Mouse (Mus musculus): ENCODE measurements at regions not wholly inside any gene's neighbourhood (a gene's known extent, or its start where the extent isn't known, plus 50 kb on each side); places are given as distances from the start of the nearest gene placed in this dataset.

GRCm38 (mm10) chr17:45866876-45867652, 133.4 kb upstream of the 1600014C23Rik start:
- no peak for DNase-seq (ENCODE audit: low spot score in 2 of 2)

GRCm38 (mm10) chr17:45866346-45866745, 132.7 kb upstream of the 1600014C23Rik start:
- no peak for DNase-seq (ENCODE audit: low spot score in 2 of 2)

DNA sequence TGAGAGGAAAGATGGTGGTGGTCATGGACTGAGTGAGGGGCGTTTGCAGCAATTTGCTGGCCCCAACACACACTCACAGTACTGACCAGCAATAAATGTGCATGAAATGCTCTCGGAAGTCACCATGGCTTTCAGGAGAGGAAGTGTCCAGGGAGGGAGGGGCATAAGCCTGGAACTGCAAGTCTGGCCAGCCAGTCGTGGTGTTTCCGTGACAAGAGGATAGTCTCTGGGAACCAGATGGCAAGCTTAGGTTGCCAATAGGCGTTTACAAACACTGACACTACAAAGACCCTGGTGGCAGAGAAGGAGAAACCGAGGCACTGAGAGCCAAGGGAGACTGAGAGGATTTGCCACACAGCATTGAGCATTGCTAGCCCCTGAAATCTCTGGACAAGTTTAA, 132.3 kb upstream of the 1600014C23Rik start:
- no peak for DNase-seq (ENCODE audit: low spot score in 2 of 2)

GRCm38 (mm10) chr17:45863471-45864205, 130.0 kb upstream of the 1600014C23Rik start:
- no peak for DNase-seq (ENCODE audit: low spot score in 2 of 2)

GRCm38 (mm10) chr17:45863031-45863430, 129.4 kb upstream of the 1600014C23Rik start:
- no peak for DNase-seq (ENCODE audit: low spot score in 2 of 2)

GRCm38 (mm10) chr17:45859441-45859840, 125.8 kb upstream of the 1600014C23Rik start:
- no peak for DNase-seq (ENCODE audit: low spot score in 2 of 2)

GRCm38 (mm10) chr17:45853931-45854653, 120.4 kb upstream of the 1600014C23Rik start:
- DNase-seq (ENCODE audit: low spot score in 2 of 2), result no peak

DNA sequence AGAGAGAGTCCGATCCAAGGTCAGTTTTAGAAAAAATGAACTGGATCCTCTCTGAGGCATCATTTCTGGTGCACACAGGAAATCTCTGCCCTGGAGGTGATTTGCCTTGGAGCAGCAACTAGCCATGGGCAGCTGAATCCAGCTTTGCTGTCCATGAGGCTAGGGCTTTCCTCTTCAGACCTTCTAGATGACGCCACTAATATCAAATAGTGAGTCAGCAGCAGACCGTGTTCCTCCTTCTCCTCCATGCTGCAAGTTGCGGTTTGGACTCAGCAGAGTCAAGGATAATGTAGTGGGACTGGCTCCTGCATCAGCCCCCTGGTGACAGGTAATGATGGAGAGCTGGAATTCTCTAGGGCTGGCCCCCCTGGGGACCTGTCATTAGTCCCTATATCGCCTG, 118.8 kb upstream of the 1600014C23Rik start:
- no peak for DNase-seq (ENCODE audit: low spot score in 2 of 2)

GRCm38 (mm10) chr17:45851723-45852396, 118.2 kb upstream of the 1600014C23Rik start:
- no peak for DNase-seq (ENCODE audit: low spot score in 2 of 2)

DNA sequence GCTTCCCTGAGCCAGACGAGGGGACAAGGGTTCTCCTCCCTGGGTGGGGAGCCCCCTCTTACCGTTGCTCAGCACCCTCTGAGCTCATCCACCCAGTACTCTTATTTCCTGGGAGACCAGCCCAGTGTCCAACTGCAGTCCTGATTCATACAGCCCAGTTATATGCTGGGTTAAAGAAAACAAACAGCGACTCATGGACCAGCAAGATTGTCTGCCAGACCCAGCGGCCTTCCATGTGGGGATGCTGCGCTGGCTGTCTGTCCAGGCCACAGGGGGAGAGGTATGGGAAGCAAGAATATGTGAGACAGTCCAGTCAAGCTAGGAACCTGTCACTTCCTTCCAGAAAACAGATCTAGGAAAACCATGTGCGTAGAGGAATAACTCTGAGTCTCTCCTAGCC, 117.3 kb upstream of the 1600014C23Rik start:
- no peak for DNase-seq (ENCODE audit: low spot score in 2 of 2)

DNA sequence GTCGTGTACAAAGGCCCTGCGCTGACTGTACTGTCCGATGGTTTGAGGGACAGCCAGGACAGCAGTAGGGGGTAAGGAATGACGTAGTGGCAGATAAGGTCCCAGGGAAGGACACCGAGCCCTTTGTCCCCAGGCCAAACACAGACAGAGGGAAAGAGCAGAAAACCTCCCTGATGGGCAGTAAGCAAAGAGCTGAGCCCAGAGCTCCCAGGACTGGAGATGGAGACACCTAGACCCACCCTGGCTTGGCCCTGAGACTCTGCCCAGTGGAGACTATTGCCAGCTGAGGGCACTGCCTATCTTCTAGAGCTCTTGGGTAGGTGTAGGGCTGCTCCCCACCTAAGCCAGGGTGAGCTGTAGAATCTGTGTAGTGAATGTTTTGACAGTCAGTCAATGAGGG, 116.5 kb upstream of the 1600014C23Rik start:
- DNase-seq (ENCODE audit: low spot score in 2 of 2), result no peak

DNA sequence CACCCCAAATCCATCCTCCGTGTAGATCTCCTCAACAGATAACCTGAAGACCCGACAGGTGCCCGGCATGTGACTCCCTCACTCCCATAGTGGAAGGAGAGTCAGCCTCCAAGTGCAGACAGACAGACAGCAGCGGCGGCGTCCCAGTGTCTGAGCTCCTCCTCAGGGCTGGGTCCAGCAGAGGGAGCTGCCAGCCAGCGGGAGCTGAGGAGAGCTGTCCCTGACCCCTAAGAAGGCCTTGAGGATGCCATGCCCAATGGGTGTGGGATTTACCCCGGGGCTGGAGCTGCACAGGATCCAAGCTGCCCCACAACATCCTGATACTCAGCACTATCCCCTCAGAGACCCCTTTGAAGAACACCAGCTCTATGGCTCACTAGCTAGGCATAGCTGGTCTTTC, 115.0 kb upstream of the 1600014C23Rik start:
- peak in 1 of 2 experiments; percentile 4 for DNase-seq (ENCODE audit: low spot score in 2 of 2)

- DNase-seq (ENCODE audit: low spot score in 2 of 2), result no peak
Observed at GRCm38 (mm10) chr17:45847701-45848378, 114.2 kb upstream of the 1600014C23Rik start.

DNA sequence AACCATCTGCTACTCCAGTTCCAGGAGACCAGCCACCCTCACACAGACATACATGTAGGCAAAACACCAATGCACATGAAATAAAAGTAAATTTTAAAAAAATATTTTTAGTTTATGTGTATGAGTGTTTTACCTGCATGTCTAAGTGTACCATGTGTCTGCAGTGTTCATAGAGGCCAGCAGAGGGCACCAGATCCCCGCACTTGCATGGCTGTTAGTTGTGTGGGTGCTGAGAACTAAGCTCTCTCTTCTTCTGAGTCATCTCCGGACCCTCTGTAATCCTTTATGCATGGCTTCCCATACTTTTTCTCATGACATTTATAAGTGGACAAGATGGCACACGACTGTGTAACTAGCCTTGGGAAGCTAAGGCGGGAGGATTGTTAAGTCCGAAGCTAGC, 112.2 kb upstream of the 1600014C23Rik start:
- no peak for DNase-seq (ENCODE audit: low spot score in 2 of 2)

GRCm38 (mm10) chr17:45836731-45837130, 103.1 kb upstream of the 1600014C23Rik start:
- DNase-seq (ENCODE audit: low spot score in 2 of 2), result no peak

DNA sequence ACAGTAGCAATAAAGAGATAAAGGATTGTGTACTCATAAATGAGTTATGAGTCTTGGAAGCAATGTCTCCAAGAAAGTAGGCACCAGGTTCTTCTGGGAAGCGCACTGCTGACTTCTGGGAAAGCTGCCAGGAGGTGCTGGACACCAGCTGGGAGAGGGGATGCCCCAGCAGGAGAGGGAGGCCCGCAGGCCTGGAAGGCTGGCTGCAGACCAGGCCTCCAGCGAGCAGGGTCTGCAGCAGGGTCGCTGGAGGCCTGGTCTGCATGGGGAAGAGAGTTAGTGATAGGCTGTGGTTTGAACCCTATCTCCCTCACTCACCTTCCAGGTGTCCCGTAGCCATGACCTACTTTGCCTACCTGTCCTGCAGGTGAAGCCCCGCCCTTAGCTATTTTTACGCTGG, 102.6 kb upstream of the 1600014C23Rik start:
- no peak for DNase-seq (ENCODE audit: low spot score in 2 of 2)

- DNase-seq (ENCODE audit: low spot score in 2 of 2), result no peak
Observed at GRCm38 (mm10) chr17:45834518-45835071, 101.0 kb upstream of the 1600014C23Rik start.

GRCm38 (mm10) chr17:45830324-45830723, 96.7 kb upstream of the 1600014C23Rik start:
- no peak for DNase-seq (ENCODE audit: low spot score in 2 of 2)

DNA sequence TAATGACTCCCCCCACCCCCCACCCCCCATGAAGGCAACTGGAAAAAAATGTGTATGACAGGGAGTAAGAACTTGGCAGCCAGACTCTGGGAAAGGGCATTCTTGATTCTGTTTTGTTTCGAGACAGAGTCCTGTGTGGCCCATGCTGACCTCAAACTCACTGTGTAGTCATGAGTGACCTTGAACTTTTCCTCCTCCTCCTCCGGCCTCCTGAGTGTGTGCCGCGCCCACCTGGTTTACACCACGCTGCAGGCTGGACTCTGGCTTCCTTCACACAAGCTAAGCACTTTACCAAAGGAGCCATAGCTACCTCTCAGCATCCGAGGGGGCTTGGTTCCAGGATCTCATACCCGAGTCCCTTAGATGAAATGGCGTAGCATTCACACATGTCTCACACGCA, 95.9 kb upstream of the 1600014C23Rik start:
- no peak for DNase-seq (ENCODE audit: low spot score in 2 of 2)

GRCm38 (mm10) chr17:45828843-45829242, 95.2 kb upstream of the 1600014C23Rik start:
- DNase-seq (ENCODE audit: low spot score in 2 of 2), result no peak

GRCm38 (mm10) chr17:45828284-45828824, 94.7 kb upstream of the 1600014C23Rik start:
- no peak for DNase-seq (ENCODE audit: low spot score in 2 of 2)
